Mouse (Mus musculus) cerebellum, adult 9-11 months (tissue): Measurements from ENCODE around the gene Rpp25l.
"Not testable (repeated sequence)": the region's sequence is repeated elsewhere in the genome, so short reads cannot be mapped to it uniquely, and the experiment has no call there.

Experiments used
- DNase-seq: peaks from one replicate; pipeline ENCODE4 v3.0.0; 2022

The Rpp25l gene

DNA sequence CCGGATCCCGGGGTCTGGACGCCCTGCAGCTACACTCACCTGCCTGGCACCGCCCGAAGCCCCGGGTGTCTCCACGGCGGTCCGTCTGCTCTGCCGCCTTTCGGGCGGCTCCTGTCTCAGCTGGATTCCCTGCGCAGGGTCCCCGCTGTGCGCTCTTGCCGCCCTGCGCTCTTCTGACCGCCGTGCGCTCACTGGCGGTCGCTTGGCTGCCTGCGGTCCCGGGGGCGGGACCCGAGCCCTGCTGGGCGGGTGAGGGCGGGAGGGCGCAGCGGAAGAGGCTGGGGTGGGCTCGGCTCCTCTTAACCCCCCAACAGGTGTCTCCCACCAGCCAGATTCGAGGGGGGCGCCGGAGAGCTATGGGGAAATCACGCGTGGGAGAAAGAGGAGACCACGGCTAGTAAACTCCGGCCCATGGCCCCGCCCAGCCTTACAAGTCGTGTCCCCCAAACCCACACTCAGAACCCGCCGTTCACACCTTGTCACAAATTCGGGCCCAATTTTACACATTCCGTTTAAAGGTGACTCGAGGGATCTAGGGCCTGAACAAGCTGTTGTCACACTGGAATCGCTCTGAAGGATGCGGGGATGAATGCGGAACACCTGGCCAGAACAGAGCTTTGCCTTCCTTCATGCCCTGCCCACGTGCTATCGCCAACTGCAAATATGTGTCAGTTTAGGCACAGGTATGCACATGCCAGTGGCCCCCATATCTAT lies 17.9 kb upstream of the Rpp25l start, which contains the start of gene Arid3c:
TSS of gene Arid3c (minus strand) at position 91 of the 714 bp plus-strand sequence.
- DNase-seq = no peak

DNA sequence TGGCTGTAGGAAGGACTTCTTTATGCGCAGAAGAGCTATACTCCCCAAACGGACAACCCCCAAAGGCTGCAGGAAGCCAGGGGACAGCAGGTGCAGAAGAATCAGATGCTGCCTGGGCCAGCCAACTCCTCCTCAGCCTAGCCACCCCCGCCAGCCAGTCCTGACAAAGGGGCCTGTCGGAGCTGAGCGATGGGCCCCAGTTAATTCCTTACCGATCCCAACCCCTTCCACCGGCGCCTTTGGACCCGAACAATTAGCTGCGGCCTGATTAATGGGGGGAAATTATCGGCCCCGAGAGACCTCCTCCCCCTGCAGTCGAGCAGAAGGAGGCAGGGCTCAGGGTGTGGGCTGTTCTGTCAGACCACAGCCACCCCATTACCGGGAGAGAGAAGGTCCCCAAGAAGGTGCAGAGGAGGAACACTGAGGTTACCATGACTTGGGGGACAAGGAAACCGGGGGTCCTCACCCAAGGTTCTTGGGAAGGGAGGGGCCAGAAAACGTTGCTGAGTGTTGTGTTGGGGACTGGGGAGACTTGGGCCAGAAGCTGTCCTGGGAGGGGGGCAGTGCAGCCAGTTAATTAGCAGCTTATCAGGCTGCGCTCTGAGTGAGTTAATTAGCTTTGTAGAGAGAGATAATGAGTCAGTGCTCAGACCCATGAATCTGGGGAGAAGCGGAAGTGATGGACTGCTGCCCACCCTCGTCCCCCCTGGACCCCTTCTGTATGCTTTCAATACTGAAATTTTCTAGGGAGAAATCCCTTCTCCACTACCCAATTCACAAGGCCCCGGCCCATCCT lies 13.7 kb upstream of the Rpp25l start:
- no peak for DNase-seq

- DNase-seq = peak; percentile 95
Measured at GRCm38 (mm10) chr4:41722918-41723351, 9.6 kb upstream of the Rpp25l start, which contains the start of gene Dctn3. Gene Dctn3, minus strand, starts transcription at chr4:41723170.

DNA sequence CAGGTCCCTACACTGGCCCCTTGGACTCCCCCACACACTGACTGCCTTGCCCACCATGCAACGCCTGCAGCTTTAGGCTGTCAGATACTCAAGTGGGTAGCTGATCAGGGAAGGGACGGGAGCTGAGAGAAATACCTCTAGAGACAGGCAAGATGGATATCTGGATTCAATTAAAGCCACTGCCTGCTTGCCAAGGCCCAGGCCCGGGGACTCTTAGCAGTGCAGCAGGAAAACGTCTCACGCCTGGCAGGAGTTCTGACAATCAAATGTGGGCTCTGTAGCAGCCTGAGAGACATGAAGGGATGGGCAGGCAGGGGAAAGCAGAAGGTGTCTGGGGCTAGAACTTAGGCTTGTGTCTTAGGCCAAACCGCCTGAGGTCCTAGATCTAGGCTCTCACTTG lies 3.5 kb upstream of the Rpp25l start:
- no peak for DNase-seq

DNA sequence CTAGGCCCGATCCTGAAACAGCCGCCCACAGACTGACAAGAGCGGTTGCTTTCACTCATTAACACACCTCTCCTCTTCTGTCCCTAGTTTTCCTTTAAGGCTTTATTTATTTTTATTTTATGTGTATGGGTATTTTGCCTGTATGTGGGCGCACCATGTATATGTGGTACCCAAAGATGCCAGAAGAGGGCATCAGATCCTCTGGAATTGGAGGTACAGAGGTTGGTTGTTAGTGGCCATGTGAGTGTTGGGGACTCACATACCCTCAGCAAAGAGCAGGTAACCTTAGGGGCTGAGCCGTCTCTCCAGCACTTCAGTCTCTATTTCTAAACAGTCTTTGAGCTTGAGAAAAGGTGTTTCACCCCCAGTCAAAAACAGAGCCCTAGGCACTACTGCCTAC lies 2.3 kb upstream of the Rpp25l start:
- peak; percentile 59 for DNase-seq

DNA sequence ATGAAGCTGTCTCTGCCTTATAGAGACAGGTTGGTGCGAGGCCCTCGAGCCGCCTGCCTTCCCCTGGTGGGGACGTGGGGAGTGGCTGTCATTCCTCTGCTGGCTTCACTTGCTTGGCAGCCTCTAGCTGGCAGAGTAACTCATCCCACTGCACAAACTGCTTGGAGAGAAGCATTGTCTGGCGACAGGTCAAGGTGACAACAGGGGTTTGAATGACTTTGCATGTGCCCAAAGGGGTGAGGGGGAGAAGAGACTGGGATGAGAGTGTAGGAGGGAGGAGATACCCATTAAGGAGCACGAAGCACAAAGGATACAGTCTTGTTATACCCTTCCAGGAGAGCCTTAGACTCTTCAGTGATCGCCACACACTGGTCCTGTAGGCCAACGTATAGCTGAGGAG lies 1.7 kb upstream of the Rpp25l start:
- DNase-seq = peak; percentile 60

GRCm38 (mm10) chr4:41714276-41714675 lies 942 bp upstream of the Rpp25l start:
- peak; percentile 78 for DNase-seq

GRCm38 (mm10) chr4:41712421-41713196 lies 725 bp downstream of the Rpp25l start:
- peak; percentile 63 for DNase-seq

- peak; percentile 77 for DNase-seq
Measured at GRCm38 (mm10) chr4:41711705-41712375, 1.5 kb downstream of the Rpp25l start.

- no peak for DNase-seq
Measured at GRCm38 (mm10) chr4:41710229-41710628, 3.1 kb downstream of the Rpp25l start.

DNA sequence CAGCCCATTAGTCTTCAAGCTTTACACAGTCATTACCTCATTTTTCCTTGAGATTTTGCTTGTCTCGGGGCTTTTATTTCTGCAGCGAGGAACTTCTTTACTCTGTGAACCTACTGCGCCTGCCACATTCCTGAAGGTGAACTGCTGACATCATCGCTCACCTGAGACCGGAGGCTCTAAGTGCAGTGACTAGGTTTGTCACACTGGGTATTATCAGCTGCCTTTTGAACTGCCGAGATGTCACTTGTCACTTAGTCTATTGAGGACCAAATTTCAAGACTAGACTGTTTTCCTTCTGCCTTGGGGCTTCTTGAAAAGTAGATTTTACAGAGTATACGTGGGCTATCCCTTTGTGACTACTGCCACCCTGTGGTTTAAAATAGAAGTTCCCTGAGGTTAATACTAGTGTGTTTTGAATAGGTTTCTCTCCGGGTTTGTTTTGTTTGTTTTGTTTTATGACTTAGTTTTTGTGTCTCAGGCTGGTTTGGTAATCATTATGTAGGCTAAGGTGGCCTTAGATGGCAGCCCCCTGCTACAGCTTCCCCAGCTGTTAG lies 5.1 kb downstream of the Rpp25l start:
- no peak for DNase-seq

- peak; percentile 81 for DNase-seq
Measured at GRCm38 (mm10) chr4:41707011-41707535, 6.3 kb downstream of the Rpp25l start.

GRCm38 (mm10) chr4:41705922-41706754 lies 7.2 kb downstream of the Rpp25l start:
- peak; percentile 59 for DNase-seq

- DNase-seq = no peak
Measured at GRCm38 (mm10) chr4:41704651-41705050, 8.7 kb downstream of the Rpp25l start.

GRCm38 (mm10) chr4:41702226-41702625 lies 11.1 kb downstream of the Rpp25l start:
- not testable (repeated sequence) for DNase-seq

GRCm38 (mm10) chr4:41700224-41700623 lies 13.1 kb downstream of the Rpp25l start:
- peak; percentile 24 for DNase-seq

- DNase-seq = peak; percentile 49
Measured at GRCm38 (mm10) chr4:41699783-41700182, 13.6 kb downstream of the Rpp25l start, which contains the start of gene Il11ra1. Gene Il11ra1, plus strand, starts transcription at chr4:41699989.

GRCm38 (mm10) chr4:41698421-41699016 lies 14.8 kb downstream of the Rpp25l start:
- DNase-seq = peak; percentile 81

GRCm38 (mm10) chr4:41696930-41697841 lies 16.1 kb downstream of the Rpp25l start, which contains the start of gene Cntfr:
Gene Cntfr, minus strand, starts transcription at chr4:41697089.
- peak; percentile 87 for DNase-seq
